Mouse (Mus musculus) ES-Bruce4 (cell line): ENCODE measurements around the gene Patj.

Experiments
- EP300 ChIP-seq: IDR thresholded peaks from 2 replicates; pipeline ENCODE4 v1.6.1; 2011; ENCODE audit warnings: low read depth, low read length; ENCODE audit not compliant: insufficient read depth
- POLR2A ChIP-seq: IDR thresholded peaks from one replicate; pipeline ENCODE4 v1.8.1; 2011; ENCODE audit warnings: low read length; ENCODE audit not compliant: insufficient read depth

- no peak for TF ChIP-seq POLR2A
- TF ChIP-seq EP300 = no peak
Observed at GRCm38 (mm10) chr4:98449564-98450263, 54.1 kb downstream of the Patj start.
